Mouse (Mus musculus) stomach, embryonic 16.5 days (tissue): ENCODE measurements at regions not wholly inside any gene's neighbourhood (a gene's known extent, or its start where the extent isn't known, plus 50 kb on each side); places are given as distances from the start of the nearest gene placed in this dataset.
A peak's percentile ranks its signal among the peaks of the same experiment; 100 is the strongest.

Experiments
- ATAC-seq: fragments of 200-750 bp; cut with Nextera tagmentation; 2 replicates; pipeline ENCODE4 v1.8.0; 2017; ENCODE audit warnings: moderate number of reproducible peaks, moderate TSS enrichment; ENCODE audit not compliant: insufficient read depth, low FRiP score
- H3K27ac ChIP-seq: fragments of 300-500 bp; sonication (generic); 2 replicates; pipeline ENCODE4 v1.5.1; 2014; ENCODE audit warnings: low read length
- H3K27me3 ChIP-seq: fragments of 300-500 bp; sonication (generic); 2 replicates; pipeline ENCODE4 v1.6.1; 2014; ENCODE audit warnings: low read length, control low read depth, mixed read lengths; ENCODE audit not compliant: control insufficient read depth, insufficient read depth
- H3K36me3 ChIP-seq: fragments of 300-500 bp; sonication (generic); 2 replicates; pipeline ENCODE4 v1.6.1; 2014; ENCODE audit warnings: low read length; ENCODE audit not compliant: control insufficient read depth, insufficient read depth
- H3K4me1 ChIP-seq: fragments of 300-500 bp; sonication (generic); 2 replicates; pipeline ENCODE4 v1.6.1; 2014; ENCODE audit warnings: low read length, control low read depth, mixed read lengths; ENCODE audit not compliant: control insufficient read depth, insufficient read depth
- H3K4me2 ChIP-seq: fragments of 300-500 bp; sonication (generic); 2 replicates; pipeline ENCODE4 v1.6.1; 2014; ENCODE audit warnings: low read depth, low read length, mixed read lengths
- H3K4me3 ChIP-seq: fragments of 300-500 bp; sonication (generic); replicated peaks from 2 replicates; pipeline ENCODE4 v1.5.1; 2014; ENCODE audit warnings: mild to moderate bottlenecking, low read length
- H3K9ac ChIP-seq: fragments of 300-500 bp; sonication (generic); 2 replicates; pipeline ENCODE4 v1.6.1; 2014; ENCODE audit warnings: low read length
- H3K9me3 ChIP-seq: fragments of 300-500 bp; sonication (generic); replicated peaks from 2 replicates; pipeline ENCODE4 v1.6.1; 2016; ENCODE audit warnings: low read length, control low read depth; ENCODE audit not compliant: control insufficient read depth
- WGBS: fragments of 180-500 bp; shearing (Covaris S2); extraction: QIAGEN DNeasy Blood & Tissue Kit; methylation state at CpG from one replicate; pipeline ENCODE4 v1.1.7; 2014; 5-methylcytosine and 5-hydroxymethylcytosine counted together

GRCm38 (mm10) chr7:134550221-134550809 lies 120.1 kb upstream of the Dock1 start:
- Histone ChIP-seq H3K27me3 (no peaks in the 10 kb centered on the region), H3K4me1 (0 out of 2 replicates have a peak, but pooled peaks cover 5% of the 10 kb centered on the region), H3K27ac (no peak overlapping the region), H3K36me3 (no peaks in the 10 kb centered on the region), H3K9me3 (no peaks in the 10 kb centered on the region), H3K4me2 (no peak overlapping the region; the same call in 1 of the 2 replicates), H3K4me3 (no peak overlapping the region), H3K9ac (no peak overlapping the region)
- peak; percentile 71 for ATAC-seq
- WGBS: 42% methylated on average over 7 of the region's 7 CpGs

DNA sequence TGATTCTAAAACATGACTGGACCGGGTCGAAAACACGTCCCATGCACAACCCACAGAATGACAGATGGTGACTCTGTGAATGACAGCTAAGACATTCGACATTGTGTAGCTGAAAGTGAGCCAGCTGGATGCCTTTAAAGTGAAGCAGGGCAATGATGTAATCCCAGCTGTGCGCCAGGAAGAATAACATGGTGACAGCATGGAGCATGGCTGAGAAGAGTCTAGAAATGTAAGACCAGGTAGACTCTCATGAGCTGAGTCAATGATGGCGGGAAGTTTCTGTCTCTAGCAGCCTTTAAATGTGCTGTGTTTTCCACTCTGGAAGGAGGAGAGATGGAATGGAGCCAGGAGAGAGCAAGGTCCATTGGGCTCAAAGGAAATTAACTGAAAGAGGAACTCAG lies 118.4 kb upstream of the Dock1 start:
- H3K36me3 ChIP-seq: no peaks in the 10 kb centered on the region

GRCm38 (mm10) chr7:134556061-134556460 lies 114.4 kb upstream of the Dock1 start:
- Histone ChIP-seq H3K4me3 (no peak overlapping the region), H3K4me1 (no peaks in the 10 kb centered on the region), H3K36me3 (no peaks in the 10 kb centered on the region), H3K4me2 (no peak overlapping the region), H3K27ac (no peak overlapping the region; the same call in 1 of the 2 replicates), H3K27me3 (no peaks in the 10 kb centered on the region), H3K9ac (no peak overlapping the region), H3K9me3 (no peaks in the 10 kb centered on the region)
- 55% methylated on average over 4 of the region's 4 CpGs for WGBS
- ATAC-seq: no peak

More for the DNA sequence above, 118.4 kb upstream of the Dock1 start:
- Histone ChIP-seq H3K9ac (no peak overlapping the region), H3K4me1 (0 out of 2 replicates have a peak, but pooled peaks cover 5% of the 10 kb centered on the region), H3K4me3 (no peak overlapping the region), H3K27ac (no peak overlapping the region), H3K9me3 (no peaks in the 10 kb centered on the region), H3K4me2 (no peak overlapping the region), H3K27me3 (no peaks in the 10 kb centered on the region)
- ATAC-seq: no peak
- 69% methylated on average over 6 of the region's 6 CpGs for WGBS

DNA sequence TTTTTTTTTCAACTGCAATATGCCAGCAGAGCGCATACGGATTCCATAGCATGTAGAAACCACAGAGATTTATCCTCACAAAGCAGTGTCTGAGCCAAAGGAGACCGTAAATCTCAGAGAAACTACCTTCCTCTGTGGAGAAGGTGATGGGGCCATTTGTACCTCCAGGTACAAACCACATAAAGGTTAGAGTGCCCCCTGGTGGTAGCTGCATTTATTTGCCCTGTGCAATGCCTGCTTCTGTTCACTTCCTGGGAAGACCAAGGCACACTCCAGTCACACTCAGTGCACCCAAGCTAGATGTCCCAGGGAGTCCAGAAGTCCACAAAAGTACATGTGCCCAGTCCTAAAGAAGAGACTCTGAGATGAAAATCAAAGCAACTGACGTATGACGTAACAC lies 104.1 kb upstream of the Dock1 start:
- no peak overlapping the region for H3K9ac ChIP-seq
- H3K9me3 ChIP-seq: no peaks in the 10 kb centered on the region; the same call in 1 of the 2 replicates
- no peak overlapping the region for H3K27ac ChIP-seq
- H3K27me3 ChIP-seq: no peaks in the 10 kb centered on the region
- no peaks in the 10 kb centered on the region for H3K4me1 ChIP-seq
- H3K4me2 ChIP-seq: no peak overlapping the region
- no peak for ATAC-seq
- no peak overlapping the region for H3K4me3 ChIP-seq
- no peaks in the 10 kb centered on the region for H3K36me3 ChIP-seq
- 76% methylated on average over 5 of the region's 5 CpGs for WGBS

DNA sequence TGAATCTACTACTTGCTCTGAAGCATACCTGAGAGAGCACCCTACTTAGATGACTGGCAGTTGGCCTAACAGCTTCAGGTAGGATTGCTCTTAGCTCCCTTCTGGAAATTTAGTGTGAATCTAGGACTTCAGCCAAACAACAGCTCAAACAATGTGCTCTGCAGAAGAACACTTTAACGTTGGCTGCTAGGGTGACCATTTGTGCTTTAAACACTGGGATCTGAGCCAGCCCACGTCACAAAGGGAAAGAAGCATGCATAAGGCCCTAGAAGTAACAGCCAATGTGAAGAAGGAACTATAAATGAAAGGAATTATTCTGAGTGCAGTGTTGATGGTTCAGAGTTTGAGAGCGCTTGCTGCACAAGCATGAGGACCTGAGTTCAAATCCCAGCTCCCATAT lies 101.2 kb upstream of the Dock1 start:
- H3K36me3 ChIP-seq: no peaks in the 10 kb centered on the region
- H3K9me3 ChIP-seq: no peaks in the 10 kb centered on the region; the same call in 1 of the 2 replicates
- no peak for ATAC-seq
- no peak overlapping the region for H3K9ac ChIP-seq
- H3K4me3 ChIP-seq: no peak overlapping the region
- 62% methylated on average over 3 of the region's 3 CpGs for WGBS
- H3K4me1 ChIP-seq: no peaks in the 10 kb centered on the region
- H3K4me2 ChIP-seq: no peak overlapping the region
- H3K27ac ChIP-seq: no peak overlapping the region
- H3K27me3 ChIP-seq: no peaks in the 10 kb centered on the region

DNA sequence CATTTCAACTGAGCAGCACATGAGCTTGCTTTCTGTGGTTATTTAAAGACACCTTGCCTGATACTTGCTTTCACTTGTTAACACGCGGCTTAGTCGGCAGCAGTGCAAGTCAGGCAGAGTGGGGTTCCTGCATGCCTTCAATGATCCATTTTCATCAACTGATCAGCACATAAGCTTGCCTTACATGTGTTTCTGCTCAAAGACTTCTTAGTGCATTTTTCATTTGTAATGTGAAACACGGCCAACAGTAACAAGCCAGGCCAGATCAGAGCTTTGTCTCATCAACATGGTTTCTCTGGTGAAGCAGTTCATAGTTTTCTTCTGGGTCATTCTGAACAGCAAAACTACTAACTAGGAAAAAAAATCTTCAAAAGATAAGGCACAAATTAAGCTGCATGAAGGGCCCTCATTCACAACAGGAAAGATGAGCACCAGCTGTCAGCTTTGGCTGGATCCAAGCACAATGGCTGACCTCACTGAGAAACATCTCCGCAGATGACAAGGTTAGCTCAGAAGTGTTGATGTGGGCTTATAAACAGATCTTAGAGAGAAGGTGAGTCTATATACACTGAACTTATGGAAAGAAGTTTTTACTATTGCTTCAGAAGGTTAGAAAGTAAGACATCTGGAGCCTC lies 100.2 kb upstream of the Dock1 start:
- WGBS: 61% methylated on average over 5 of the region's 5 CpGs
- Histone ChIP-seq H3K4me2 (no peak overlapping the region), H3K4me1 (no peaks in the 10 kb centered on the region), H3K27ac (no peak overlapping the region), H3K36me3 (no peaks in the 10 kb centered on the region), H3K4me3 (no peak overlapping the region), H3K9me3 (no peaks in the 10 kb centered on the region; the same call in 1 of the 2 replicates), H3K9ac (no peak overlapping the region), H3K27me3 (no peaks in the 10 kb centered on the region)
- ATAC-seq: peak; percentile 47; the same call in 1 of the 2 replicates

DNA sequence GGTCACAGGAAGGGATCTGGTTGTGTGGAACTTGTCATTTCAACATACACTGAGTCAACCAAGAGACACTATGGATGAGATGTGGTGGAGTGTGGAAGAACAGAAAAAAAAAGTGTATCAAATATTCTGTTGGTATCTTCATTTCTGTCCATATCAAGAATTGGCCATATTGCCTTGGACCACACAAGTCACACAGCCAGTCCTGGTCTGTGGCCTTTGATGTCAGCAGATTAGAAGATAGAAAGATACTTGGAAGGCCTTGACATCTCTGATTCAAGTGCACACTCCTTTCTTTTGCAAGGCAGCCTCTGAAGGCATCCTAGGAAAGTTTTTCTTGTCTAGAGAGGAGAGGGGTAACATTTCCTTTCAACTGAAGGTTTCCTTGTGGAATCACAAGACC lies 88.7 kb upstream of the Dock1 start:
- H3K4me3 ChIP-seq: no peak overlapping the region
- no peak overlapping the region for H3K27ac ChIP-seq
- no peaks in the 10 kb centered on the region for H3K36me3 ChIP-seq
- H3K4me2 ChIP-seq: no peak overlapping the region
- H3K27me3 ChIP-seq: no peaks in the 10 kb centered on the region
- no peaks in the 10 kb centered on the region for H3K9me3 ChIP-seq
- no peak for ATAC-seq
- no peak overlapping the region for H3K9ac ChIP-seq
- no peaks in the 10 kb centered on the region for H3K4me1 ChIP-seq

DNA sequence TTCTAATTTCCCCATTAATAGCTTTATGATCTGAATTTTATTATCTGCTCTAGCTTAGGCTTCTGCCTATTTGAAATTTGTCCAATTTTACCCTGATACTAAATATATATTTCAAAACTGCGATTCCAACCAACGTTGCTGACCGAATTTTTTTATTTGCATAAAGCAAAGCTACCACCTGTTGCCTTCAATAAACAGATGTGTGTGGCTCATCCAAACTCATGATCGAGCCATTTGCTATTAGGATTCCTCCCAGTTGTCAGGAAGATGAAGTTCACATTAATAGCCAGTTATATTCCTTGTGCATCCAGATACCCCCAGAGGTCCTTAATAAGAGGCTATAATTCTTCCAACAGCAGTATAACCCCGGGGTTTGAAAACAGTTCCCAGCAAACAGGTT lies 85.0 kb upstream of the Dock1 start:
- 73% methylated on average over 5 of the region's 5 CpGs for WGBS
- H3K4me3 ChIP-seq: no peak overlapping the region
- no peak for ATAC-seq

DNA sequence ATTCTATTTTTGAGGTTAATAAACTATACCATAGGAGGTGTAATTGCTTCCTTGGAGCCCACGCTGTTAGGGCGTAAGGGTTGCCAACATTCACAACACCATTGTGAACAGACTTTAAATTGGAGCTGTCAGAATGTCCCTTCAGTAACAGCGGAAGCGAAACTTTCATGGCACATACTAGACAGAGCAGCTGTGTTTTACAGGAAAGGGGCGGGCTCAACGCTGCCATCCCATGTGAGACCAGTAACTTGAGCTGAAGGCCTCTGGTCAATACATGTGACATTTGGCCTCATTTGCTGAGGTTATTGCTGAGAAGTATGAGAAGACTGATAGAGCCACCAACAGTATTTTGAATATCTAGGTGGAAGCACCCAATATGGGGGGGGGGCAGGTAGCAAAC lies 83.5 kb upstream of the Dock1 start:
- no peaks in the 10 kb centered on the region for H3K4me1 ChIP-seq
- WGBS: 91% methylated on average over 6 of the region's 6 CpGs
- no peak overlapping the region for H3K4me2 ChIP-seq
- H3K4me3 ChIP-seq: no peak overlapping the region
- H3K9me3 ChIP-seq: no peaks in the 10 kb centered on the region
- H3K36me3 ChIP-seq: no peaks in the 10 kb centered on the region
- no peak overlapping the region for H3K27ac ChIP-seq
- no peaks in the 10 kb centered on the region for H3K27me3 ChIP-seq
- no peak for ATAC-seq
- H3K9ac ChIP-seq: no peak overlapping the region

More for the DNA sequence above, 85.0 kb upstream of the Dock1 start:
- no peaks in the 10 kb centered on the region for H3K9me3 ChIP-seq
- no peaks in the 10 kb centered on the region for H3K27me3 ChIP-seq
- H3K9ac ChIP-seq: no peak overlapping the region
- H3K27ac ChIP-seq: no peak overlapping the region
- no peaks in the 10 kb centered on the region for H3K36me3 ChIP-seq
- H3K4me2 ChIP-seq: no peak overlapping the region
- no peaks in the 10 kb centered on the region for H3K4me1 ChIP-seq
